ENCODE assay signal across 8 mouse cellular contexts in genomic region chr3:108590786-108591529, GRCm38 (mm10). TPM values are rescaled to one million over a fixed set of nuclear protein-coding genes. Genes with fewer than 3 reads are reported as not detected.
DNase-seq lines count a peak whose midpoint lies in the region; ATAC-seq and TF ChIP-seq lines count a peak whose summit lies in the region.

Gene Wdr47, plus strand, starts transcription at chr3:108591279.

- H3K4me1 ChIP-seq in G1E (ENCODE audit: insufficient read depth, low read depth, low read length), result peaks cover 13% of the 10 kb centered on the region
- peaks cover 12% of the 10 kb centered on the region for H3K4me1 ChIP-seq in forebrain, embryonic 16.5 days (replicated peaks; ENCODE audit: control insufficient read depth, insufficient read depth, low read length)
- no peaks in the 10 kb centered on the region for H3K4me1 ChIP-seq in lung, embryonic 14.5 days (ENCODE audit: insufficient read depth)
- no peaks in the 10 kb centered on the region for H3K4me1 ChIP-seq in olfactory bulb, adult 2 months (ENCODE audit: control insufficient read depth, insufficient read depth, low read length)
- H3K4me1 ChIP-seq in thymus, adult 2 months (replicated peaks; ENCODE audit: control insufficient read depth, insufficient read depth, low read length), result peaks cover 6% of the 10 kb centered on the region

- H3K27ac ChIP-seq in forebrain, embryonic 16.5 days (ENCODE audit: low read length), result peak within 1 kb of the TSS; percentile 95
- H3K27ac ChIP-seq in layer of hippocampus, adult 2 months, result peak within 1 kb of the TSS; percentile 95
- peak within 1 kb of the TSS; percentile 40; the same call in 1 of the 2 replicates for H3K27ac ChIP-seq in lung, embryonic 14.5 days (ENCODE audit: low read depth)
- peak within 1 kb of the TSS; percentile 84 for H3K27ac ChIP-seq in olfactory bulb, adult 2 months (ENCODE audit: insufficient read depth, low read depth, low read length)
- H3K27ac ChIP-seq in thymus, adult 2 months (ENCODE audit: control insufficient read depth, insufficient read depth, low read length), result no peak within 1 kb of the TSS

- peak within 1 kb of the TSS; percentile 92 for H3K4me3 ChIP-seq in G1E (ENCODE audit: low read depth, low read length)
- peak within 1 kb of the TSS; percentile 98 for H3K4me3 ChIP-seq in forebrain, embryonic 16.5 days (replicated peaks; ENCODE audit: low read length)
- peak within 1 kb of the TSS; percentile 100 for H3K4me3 ChIP-seq in layer of hippocampus, adult 2 months
- peak within 1 kb of the TSS; percentile 92 for H3K4me3 ChIP-seq in lung, embryonic 14.5 days (ENCODE audit: low read depth, low read length)
- H3K4me3 ChIP-seq in olfactory bulb, adult 2 months (ENCODE audit: insufficient read depth, low read depth, low read length), result peak within 1 kb of the TSS; percentile 92
- peak within 1 kb of the TSS; percentile 86 for H3K4me3 ChIP-seq in thymus, adult 2 months (ENCODE audit: control insufficient read depth, insufficient read depth, low read length)

- TF ChIP-seq POLR2A in olfactory bulb, adult 2 months (IDR thresholded peaks at IDR 0.05; ENCODE audit: insufficient read depth, low read depth, low read length), result peak; percentile 88
- peak; percentile 81 for TF ChIP-seq POLR2A in thymus, adult 2 months (IDR thresholded peaks at IDR 0.05; ENCODE audit: control insufficient read depth, extremely low read depth, insufficient read depth, low read length, poor library complexity)

- DNase-seq in G1E (ENCODE audit: low spot score), result peak; percentile 97
- peak; percentile 90 to 96 for DNase-seq in cerebellum, adult 18-20 months
- DNase-seq in heart, postnatal 36 days, result peak; percentile 93 to 95
- peak; percentile 94 to 96 for DNase-seq in layer of hippocampus, adult 2 months (ENCODE audit: low spot score in 2 of 2)
- peak; percentile 97 for DNase-seq in lung, embryonic 14.5 days
- peak; percentile 99 for DNase-seq in thymus, adult 2 months

- ATAC-seq in G1E (ENCODE audit: extremely low read depth, insufficient number of reproducible peaks, low FRiP score, poor library complexity, severe bottlenecking), result peak; percentile 100
- peak; percentile 98 for ATAC-seq in forebrain, embryonic 16.5 days
- ATAC-seq in lung, embryonic 14.5 days (ENCODE audit: insufficient read depth), result peak; percentile 100

- H3K9me3 ChIP-seq in G1E (replicated peaks), result no peaks in the 10 kb centered on the region
- no peaks in the 10 kb centered on the region for H3K9me3 ChIP-seq in forebrain, embryonic 16.5 days (ENCODE audit: control insufficient read depth, low read length)
- no peaks in the 10 kb centered on the region for H3K9me3 ChIP-seq in lung, embryonic 14.5 days (ENCODE audit: low read depth, low read length)

- H3K27me3 ChIP-seq in G1E (ENCODE audit: insufficient read depth, low read length), result peaks cover 7% of the 10 kb centered on the region; the same call in 1 of the 2 replicates
- no peaks in the 10 kb centered on the region for H3K27me3 ChIP-seq in forebrain, embryonic 16.5 days (replicated peaks; ENCODE audit: control insufficient read depth, insufficient read depth, low read length)
- H3K27me3 ChIP-seq in lung, embryonic 14.5 days (ENCODE audit: insufficient read depth, low read length), result no peaks in the 10 kb centered on the region
- H3K27me3 ChIP-seq in thymus, adult 2 months (ENCODE audit: control insufficient read depth, insufficient read depth, low read length), result no peaks in the 10 kb centered on the region

- intact Hi-C loops in heart, postnatal 36 days (cut with DNase I), result no loop called here

- TF ChIP-seq CTCF in G1E (IDR thresholded peaks at IDR 0.05; ENCODE audit: low read depth, low read length), result no peak
- no peak; the same call in none of the 2 replicates for TF ChIP-seq CTCF in layer of hippocampus, adult 2 months (conservative IDR thresholded peaks at IDR 0.05)
- no peak for TF ChIP-seq CTCF in lung, embryonic 14.5 days (IDR thresholded peaks at IDR 0.05; ENCODE audit: low read depth)
- no peak for TF ChIP-seq CTCF in olfactory bulb, adult 2 months (IDR thresholded peaks at IDR 0.05; ENCODE audit: insufficient read depth, low read depth, low read length)
- peak; percentile 61; the same call in 1 of the 2 replicates for TF ChIP-seq CTCF in thymus, adult 2 months (IDR thresholded peaks at IDR 0.05; ENCODE audit: borderline replicate concordance, control insufficient read depth, extremely low read depth, insufficient read depth, low read length, poor library complexity)

- H3K9ac ChIP-seq in forebrain, embryonic 16.5 days (replicated peaks; ENCODE audit: low read depth, low read length), result peak within 1 kb of the TSS; percentile 98
- peak within 1 kb of the TSS; percentile 72 for H3K9ac ChIP-seq in lung, embryonic 14.5 days

- H3K36me3 ChIP-seq in G1E (replicated peaks), result no peaks in the 10 kb centered on the region
- H3K36me3 ChIP-seq in forebrain, embryonic 16.5 days (ENCODE audit: control insufficient read depth, insufficient read depth), result no peaks in the 10 kb centered on the region
- H3K36me3 ChIP-seq in lung, embryonic 14.5 days (ENCODE audit: insufficient read depth), result no peaks in the 10 kb centered on the region
- no peaks in the 10 kb centered on the region for H3K36me3 ChIP-seq in thymus, adult 2 months (ENCODE audit: control insufficient read depth, insufficient read depth, low read length)

- peak within 1 kb of the TSS; percentile 59 for H3K4me2 ChIP-seq in forebrain, embryonic 16.5 days (ENCODE audit: low read length)
- H3K4me2 ChIP-seq in lung, embryonic 14.5 days, result peak within 1 kb of the TSS; percentile 97

- 5% methylated on average over 44 of the region's 44 CpGs for WGBS in forebrain, embryonic 16.5 days
- 4% methylated on average over 44 of the region's 44 CpGs for WGBS in lung, embryonic 14.5 days
- WGBS in olfactory bulb, adult 2 months, result 5% methylated on average over 40 of the region's 44 CpGs
- 5% methylated on average over 44 of the region's 44 CpGs for WGBS in thymus, adult 2 months

RNA-seq across cellular contexts. Expression of gene Wdr47, which starts in this region (rescaled TPM):
- total RNA-seq in G1E (2014; fragmentation: Nextera tagmentation) (4.4 and 7.6 TPM in 2 replicates), G1E (2017) (10.3 and 11.2 TPM in 2 replicates)
- polyA plus RNA-seq in G1E (2012), result 1.2 and 1.6 TPM in 2 replicates
- 135 and 148 TPM in 2 replicates for polyA plus RNA-seq in forebrain, embryonic 16.5 days (2015; fragmentation: Nextera tagmentation; extraction: Ambion mirVana)
- 1 to 10 TPM; 7.6 to 9.5 TPM for total RNA-seq in heart, postnatal 36 days (2021)
- total RNA-seq in layer of hippocampus, adult 2 months (2021), result 100 to 1,000 TPM; 125 to 135 TPM
- 9.2 and 10.7 TPM in 2 replicates for polyA plus RNA-seq in lung, embryonic 14.5 days (2014; fragmentation: Nextera tagmentation; extraction: Ambion mirVana)
- 109 TPM in 1 of 2 replicates, not detected in the other for polyA plus RNA-seq in olfactory bulb, adult 2 months (2012; ENCODE audit: insufficient read depth, insufficient read length, low replicate concordance, missing spikeins)
- 7.8 and 8.3 TPM in 2 replicates for polyA plus RNA-seq in thymus, adult 2 months (2012; rRNA removed)

Comparison
In these comparisons a context has a peak if more than half of its experiments do, and no peak if none do; other contexts are left out.
1. RNA of gene Wdr47 (total RNA-seq): 125 to 135 TPM in layer of hippocampus, adult 2 months; 4.4 to 11.2 TPM in G1E and 7.6 to 9.5 TPM in heart, postnatal 36 days; every median in the first group is over 10 times any median in the second.
2. Peak in every context shown above with its lines, with median percentiles within 50 percentile points of each other: ATAC-seq, DNase-seq and H3K4me3 ChIP-seq.